Mouse (Mus musculus) lung, adult 2 months (tissue): Measurements from ENCODE around the gene Mael. TPM values are rescaled to one million over a fixed set of nuclear protein-coding genes. Genes with fewer than 3 reads are reported as not detected.

Experiments
- DNase-seq: peaks from one replicate; pipeline ENCODE4 v3.0.0; 2022
- H3K4me1 ChIP-seq: fragments of 200-500 bp; 2 replicates; pipeline ENCODE4 v1.6.1; 2011; ENCODE audit warnings: low read length; ENCODE audit not compliant: control insufficient read depth, insufficient read depth
- H3K4me3 ChIP-seq: fragments of 200-500 bp; replicated peaks from 2 replicates; pipeline ENCODE3; 2011; ENCODE audit warnings: low read depth, mild to moderate bottlenecking, control low read depth, low read length; ENCODE audit errors: extremely low read depth
- CTCF ChIP-seq: fragments of 200-500 bp; IDR thresholded peaks from 2 replicates; pipeline ENCODE4 v1.5.1; 2011; ENCODE audit warnings: mild to moderate bottlenecking, low read length, control low read depth; ENCODE audit not compliant: insufficient read depth
- POLR2A ChIP-seq: fragments of 200-500 bp; IDR thresholded peaks from 2 replicates; pipeline ENCODE4 v1.6.1; 2011; ENCODE audit warnings: low read depth, mild to moderate bottlenecking, control low read depth, low read length, borderline replicate concordance; ENCODE audit errors: extremely low read depth
- WGBS: fragments of 180-500 bp; shearing (Covaris S2); methylation state at CpG from one replicate; pipeline ENCODE4 v1.1.7; 2018; 5-methylcytosine and 5-hydroxymethylcytosine counted together
- polyA plus RNA-seq: library from polyadenylated mRNA; depleted of rRNA; stranded (reverse); fragments of >200 nt; gene quantifications from 2 replicates; pipeline ENCODE4 v1.2.3, GENCODE M21; 2012; rRNA removed

Gene Mael
- not detected in 2 replicates for polyA plus RNA-seq

- no peak for DNase-seq
- Histone ChIP-seq H3K4me1 (no peaks in the 10 kb centered on the region), H3K4me3 (no peak within 1 kb of the TSS)
- no peak for TF ChIP-seq CTCF
- no peak for TF ChIP-seq POLR2A
- WGBS = 85% methylated on average over 53 of the region's 53 CpGs
Measured at GRCm38 (mm10) chr1:166238315-166238969, at the start of gene Mael. TSS of gene Mael (minus strand) at chr1:166238747.

GRCm38 (mm10) chr1:166286231-166286630, 47.7 kb upstream of the Mael start:
- DNase-seq = no peak
- no peaks in the 10 kb centered on the region for H3K4me1 ChIP-seq
- 84% methylated on average over 9 of the region's 9 CpGs for WGBS
- no peak for TF ChIP-seq POLR2A
- TF ChIP-seq CTCF = no peak
- H3K4me3 ChIP-seq = no peak overlapping the region

- Histone ChIP-seq H3K4me3 (no peak overlapping the region), H3K4me1 (no peaks in the 10 kb centered on the region)
- DNase-seq = no peak
- no peak for TF ChIP-seq POLR2A
- no peak for TF ChIP-seq CTCF
- WGBS = 62% methylated on average over 8 of the region's 8 CpGs
Measured at GRCm38 (mm10) chr1:166284390-166284789, 45.8 kb upstream of the Mael start.

GRCm38 (mm10) chr1:166283451-166283850, 44.9 kb upstream of the Mael start:
- no peak overlapping the region for H3K4me3 ChIP-seq
- H3K4me1 ChIP-seq = peaks cover 3% of the 10 kb centered on the region; the same call in 1 of the 2 replicates
- no peak for DNase-seq
- 94% methylated on average over 6 of the region's 6 CpGs for WGBS
- no peak for TF ChIP-seq POLR2A
- TF ChIP-seq CTCF = no peak

- Histone ChIP-seq H3K4me3 (no peak overlapping the region), H3K4me1 (peaks cover 3% of the 10 kb centered on the region; the same call in 1 of the 2 replicates)
- TF ChIP-seq POLR2A = no peak
- TF ChIP-seq CTCF = no peak
- WGBS = 17% methylated on average over 22 of the region's 22 CpGs
- no peak for DNase-seq
Measured at GRCm38 (mm10) chr1:166282597-166283210, 44.2 kb upstream of the Mael start.

- 79% methylated on average over 3 of the region's 3 CpGs for WGBS
- DNase-seq = no peak
- TF ChIP-seq POLR2A = no peak
- Histone ChIP-seq H3K4me1 (peaks cover 3% of the 10 kb centered on the region; the same call in 1 of the 2 replicates), H3K4me3 (no peak overlapping the region)
Measured at GRCm38 (mm10) chr1:166281836-166282235, 43.3 kb upstream of the Mael start.

GRCm38 (mm10) chr1:166281287-166281686, 42.7 kb upstream of the Mael start:
- WGBS = 81% methylated on average over 1 of the region's 1 CpGs
- no peak overlapping the region for H3K4me3 ChIP-seq
- TF ChIP-seq CTCF = no peak
- TF ChIP-seq POLR2A = no peak
- DNase-seq = no peak
- H3K4me1 ChIP-seq = peaks cover 3% of the 10 kb centered on the region; the same call in 1 of the 2 replicates

- TF ChIP-seq CTCF (no peak), POLR2A (no peak)
- DNase-seq = no peak
- 27% methylated on average over 1 of the region's 1 CpGs for WGBS
- H3K4me3 ChIP-seq = no peak overlapping the region
- H3K4me1 ChIP-seq = peaks cover 3% of the 10 kb centered on the region; the same call in 1 of the 2 replicates
Measured at GRCm38 (mm10) chr1:166280566-166280965, 42.0 kb upstream of the Mael start.

- no peak for DNase-seq
- TF ChIP-seq CTCF (no peak), POLR2A (no peak)
- 59% methylated on average over 9 of the region's 9 CpGs for WGBS
- Histone ChIP-seq H3K4me3 (no peak overlapping the region), H3K4me1 (peaks cover 3% of the 10 kb centered on the region; the same call in 1 of the 2 replicates)
Measured at GRCm38 (mm10) chr1:166279580-166280206, 41.1 kb upstream of the Mael start.

- TF ChIP-seq POLR2A (no peak), CTCF (no peak)
- no peak for DNase-seq
- WGBS = 35% methylated on average over 2 of the region's 2 CpGs
Measured at GRCm38 (mm10) chr1:166278786-166279185, 40.2 kb upstream of the Mael start.

More at GRCm38 (mm10) chr1:166278786-166279185, 40.2 kb upstream of the Mael start:
- no peak overlapping the region for H3K4me3 ChIP-seq
- peaks cover 3% of the 10 kb centered on the region; the same call in 1 of the 2 replicates for H3K4me1 ChIP-seq
